Mouse (Mus musculus): Measurements from ENCODE around the gene Gpr176.

DNA sequence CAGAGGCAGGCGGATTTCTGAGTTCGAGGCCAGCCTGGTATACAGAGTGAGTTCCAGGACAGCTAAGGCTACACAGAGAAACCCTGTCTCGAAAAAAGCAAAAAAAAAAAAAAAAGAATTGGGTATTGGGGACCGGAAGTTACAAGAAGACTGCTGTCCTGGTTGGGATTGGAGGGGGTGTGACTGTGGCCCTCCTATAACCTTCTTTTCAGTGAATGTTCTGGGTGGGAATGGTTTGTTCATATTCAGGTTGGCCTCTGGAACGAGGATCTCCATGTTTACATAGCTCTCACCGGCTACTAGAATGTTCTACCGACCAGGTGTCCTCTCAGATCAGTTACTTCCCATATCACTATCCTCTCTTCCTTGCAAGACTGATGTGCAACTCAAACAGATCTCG, 116.1 kb downstream of the Gpr176 start:
- no peak for TF ChIP-seq CTCF (IDR thresholded peaks at IDR 0.05; ENCODE audit: borderline replicate concordance, insufficient read depth, low read depth, low read length)
- no peak for TF ChIP-seq POLR2A (IDR thresholded peaks at IDR 0.05; ENCODE audit: borderline replicate concordance, insufficient read depth, low read length)

Data from cerebellum, adult 2 months (tissue).